ENCODE assay signal across 11 mouse cellular contexts in the genomic region with DNA sequence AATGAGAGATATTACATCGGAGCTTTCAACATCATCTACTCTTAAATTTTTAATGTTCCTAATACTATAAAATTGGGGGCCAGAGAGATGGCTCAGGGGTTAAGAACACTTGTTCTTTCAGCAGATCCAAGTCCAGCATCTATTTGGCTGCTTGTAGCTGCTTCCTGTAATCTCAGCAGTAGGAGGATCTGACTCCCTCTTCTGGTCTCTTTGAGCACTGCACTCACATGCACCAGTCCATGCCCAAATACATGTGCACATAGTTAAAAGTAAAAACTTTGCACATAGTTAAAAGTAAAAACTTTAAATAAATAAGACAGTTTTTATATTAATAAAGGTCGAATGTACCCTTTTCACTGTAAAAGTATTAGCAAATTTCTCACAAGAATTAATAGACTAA.
DNase-seq lines count a peak whose midpoint lies in the region; ATAC-seq and TF ChIP-seq lines count a peak whose summit lies in the region.
"Had no signal": no experiment of that assay in that cellular context is flagged by ENCODE, and none has a peak within 500 bp of the region (broad histone marks: within the 10 kb centered on the region; RNA-seq: fewer than 3 reads in every experiment).

No protein-coding gene starts in this region.

- H3K9ac ChIP-seq in kidney, postnatal 0 days (ENCODE audit: low read depth, low read length), result no peak overlapping the region
- H3K9ac ChIP-seq in kidney, embryonic 16.5 days (replicated peaks; ENCODE audit: low read length), result no peak overlapping the region
- H3K9ac ChIP-seq: heart, embryonic 13.5 days; limb, embryonic 15.5 days had no signal

- H3K27me3 ChIP-seq in kidney, postnatal 0 days (ENCODE audit: insufficient read depth, low read length), result no peaks in the 10 kb centered on the region
- no peaks in the 10 kb centered on the region for H3K27me3 ChIP-seq in kidney, embryonic 16.5 days (ENCODE audit: insufficient read depth, low read length)
- H3K27me3 ChIP-seq: heart, embryonic 13.5 days; limb, embryonic 15.5 days had no signal

- no peak overlapping the region for H3K27ac ChIP-seq in kidney, postnatal 0 days
- no peak overlapping the region for H3K27ac ChIP-seq in kidney, embryonic 16.5 days (ENCODE audit: low read length)
- H3K27ac ChIP-seq: heart, embryonic 13.5 days; limb, embryonic 15.5 days had no signal

- no peaks in the 10 kb centered on the region for H3K36me3 ChIP-seq in kidney, postnatal 0 days (ENCODE audit: insufficient read depth, low read length)
- H3K36me3 ChIP-seq in kidney, embryonic 16.5 days (ENCODE audit: insufficient read depth, low read length), result no peaks in the 10 kb centered on the region
- H3K36me3 ChIP-seq: heart, embryonic 13.5 days; limb, embryonic 15.5 days had no signal

- no peak overlapping the region for H3K4me2 ChIP-seq in kidney, postnatal 0 days (ENCODE audit: low read length)
- H3K4me2 ChIP-seq in kidney, embryonic 16.5 days (replicated peaks; ENCODE audit: low read depth, low read length), result no peak overlapping the region
- H3K4me2 ChIP-seq: heart, embryonic 13.5 days; limb, embryonic 15.5 days had no signal

- H3K9me3 ChIP-seq in kidney, postnatal 0 days (replicated peaks; ENCODE audit: low read length), result no peaks in the 10 kb centered on the region
- no peaks in the 10 kb centered on the region for H3K9me3 ChIP-seq in kidney, embryonic 16.5 days (ENCODE audit: low read length)
- H3K9me3 ChIP-seq: heart, embryonic 13.5 days; limb, embryonic 15.5 days had no signal

- 48% methylated on average over 2 of the region's 2 CpGs for WGBS in kidney, postnatal 0 days
- 53% methylated on average over 2 of the region's 2 CpGs for WGBS in kidney, embryonic 16.5 days

- peak; percentile 10 to 35 for DNase-seq in adrenal gland, postnatal 36 days
- DNase-seq in adrenal gland, adult 2 months, result no peak
- no peak for DNase-seq in kidney, postnatal 0 days (ENCODE audit: low spot score)
- peak; percentile 25 for DNase-seq in brain, adult 2 months (ENCODE audit: low read depth, low spot score)
- peak; percentile 39 for DNase-seq in lung, postnatal 10 days
- no peak for DNase-seq in left cerebral cortex, postnatal 36 days (ENCODE audit: low spot score in 2 of 2)
- DNase-seq: thymus, adult 18-20 months had no signal

- no peak for ATAC-seq in kidney, postnatal 0 days (replicated peaks; ENCODE audit: low FRiP score, low read depth)
- ATAC-seq in kidney, embryonic 16.5 days (ENCODE audit: low FRiP score, low TSS enrichment), result no peak
- ATAC-seq in megakaryocyte, adult 5-6 weeks (ENCODE audit: poor library complexity, severe bottlenecking), result no peak

- H3K4me1 ChIP-seq in kidney, postnatal 0 days (replicated peaks; ENCODE audit: insufficient read depth, low read length), result no peaks in the 10 kb centered on the region
- H3K4me1 ChIP-seq in kidney, embryonic 16.5 days (ENCODE audit: insufficient read depth, low read length), result 0 out of 2 replicates have a peak, but pooled peaks cover 3% of the 10 kb centered on the region

- TF ChIP-seq CTCF in kidney, postnatal 0 days (IDR thresholded peaks at IDR 0.05; ENCODE audit: low read depth), result peak; percentile 48; the same call in 1 of the 2 replicates

- intact Hi-C loops in left cerebral cortex, postnatal 36 days (cut with DNase I), result no loop called here

- no peak overlapping the region for H3K4me3 ChIP-seq in kidney, postnatal 0 days (replicated peaks; ENCODE audit: low read depth, low read length)
- no peak overlapping the region for H3K4me3 ChIP-seq in kidney, embryonic 16.5 days (ENCODE audit: low read length)
- H3K4me3 ChIP-seq: heart, embryonic 13.5 days; limb, embryonic 15.5 days had no signal

Comparison
In these comparisons a context has a peak if more than half of its experiments do, and no peak if none do; other contexts are left out.
1. DNase-seq: peak in adrenal gland, postnatal 36 days (2 of 2), brain, adult 2 months (single experiment) and lung, postnatal 10 days (single experiment); none in adrenal gland, adult 2 months (single experiment), kidney, postnatal 0 days (single experiment) and left cerebral cortex, postnatal 36 days (0 of 2).